Mouse (Mus musculus) MEL (cell line): ENCODE data around the gene Tubb3. TPM values are rescaled to one million over a fixed set of nuclear protein-coding genes. Genes with fewer than 3 reads are reported as not detected.

ENCODE experiments used
- DNase-seq: peaks from one replicate; pipeline ENCODE4 v3.0.0; 2011; ENCODE audit warnings: low read depth, low spot score
- H3K27ac ChIP-seq: 2 replicates; pipeline ENCODE4 v1.5.1; 2012; ENCODE audit warnings: low read depth, mild to moderate bottlenecking, control low read depth, low read length, moderate library complexity; ENCODE audit not compliant: control insufficient read depth
- H3K27me3 ChIP-seq, 2 experiments: fragments of 150-350 bp in 1 of 2; sonication (generic) in 1 of 2; 2 replicates each; pipeline ENCODE4 v1.6.1; 2012; ENCODE audit warnings: low read length in 2 of 2, mild to moderate bottlenecking in 2 of 2, improper control_type of control experiment in 1 of 2, moderate library complexity in 1 of 2; ENCODE audit not compliant: insufficient read depth in 2 of 2, control insufficient read depth in 1 of 2
- H3K36me3 ChIP-seq, 2 experiments: 2 replicates each; pipeline ENCODE4 v1.6.1; 2012 to 2014; ENCODE audit warnings: low read length in 2 of 2, improper control_type of control experiment in 1 of 2, inconsistent platforms in 1 of 2, mild to moderate bottlenecking in 1 of 2; ENCODE audit not compliant: insufficient read depth in 2 of 2, control insufficient read depth in 1 of 2
- H3K4me1 ChIP-seq, 2 experiments: fragments of 150-350 bp in 1 of 2; sonication (generic) in 1 of 2; 2 replicates each; pipeline ENCODE4 v1.6.1; 2012; ENCODE audit warnings: low read length in 2 of 2, improper control_type of control experiment in 1 of 2, mild to moderate bottlenecking in 1 of 2; ENCODE audit not compliant: insufficient read depth in 2 of 2, control insufficient read depth in 1 of 2
- H3K4me3 ChIP-seq, 2 experiments: fragments of 150-350 bp in 1 of 2; sonication (generic) in 1 of 2; 2 replicates each; pipeline ENCODE4 v1.5.1; 2012; ENCODE audit warnings: low read depth in 2 of 2, low read length in 2 of 2, mild to moderate bottlenecking in 2 of 2, moderate library complexity in 2 of 2, control low read depth in 1 of 2, improper control_type of control experiment in 1 of 2; ENCODE audit not compliant: control insufficient read depth in 1 of 2, insufficient read depth in 1 of 2
- H3K79me2 ChIP-seq: 2 replicates; pipeline ENCODE4 v1.6.1; 2012; ENCODE audit warnings: mild to moderate bottlenecking, low read length, moderate library complexity; ENCODE audit not compliant: control insufficient read depth, poor library complexity, insufficient read depth
- H3K9ac ChIP-seq: 2 replicates; pipeline ENCODE4 v1.6.1; 2012; ENCODE audit warnings: low read depth, mild to moderate bottlenecking, control low read depth, low read length, moderate library complexity; ENCODE audit not compliant: control insufficient read depth, poor library complexity, severe bottlenecking
- H3K9me3 ChIP-seq: fragments of 150-350 bp; sonication (generic); replicated peaks from 2 replicates; pipeline ENCODE4 v1.6.1; 2012; ENCODE audit warnings: mild to moderate bottlenecking, low read length, improper control_type of control experiment, moderate library complexity; ENCODE audit not compliant: insufficient read depth
- ETS1 ChIP-seq: IDR thresholded peaks from 2 replicates; pipeline ENCODE4 v1.6.1; 2012; ENCODE audit warnings: low read depth, mild to moderate bottlenecking, inconsistent platforms, low read length, improper control_type of control experiment, moderate library complexity
- MAFK ChIP-seq: IDR thresholded peaks from 2 replicates; pipeline ENCODE4 v1.6.1; 2011; ENCODE audit warnings: low read depth, mild to moderate bottlenecking, low read length, improper control_type of control experiment, borderline replicate concordance
- SIN3A ChIP-seq: IDR thresholded peaks from 2 replicates; pipeline ENCODE4 v1.6.1; 2012; ENCODE audit warnings: low read length, improper control_type of control experiment, inconsistent platforms
- ZC3H11A ChIP-seq: IDR thresholded peaks from 2 replicates; pipeline ENCODE4 v1.6.1; 2012; ENCODE audit warnings: low read depth, mild to moderate bottlenecking, inconsistent platforms, low read length, improper control_type of control experiment
- polyA plus RNA-seq, 2 experiments: library from polyadenylated mRNA; stranded (reverse) in 1 of 2; unstranded in 1 of 2; fragments of >175 nt in 1 of 2; fragments of >200 nt in 1 of 2; gene quantifications; 2 replicates each; pipeline versions ENCODE4 v1.2.1 to v1.2.4; 2012; ENCODE audit warnings: low replicate concordance in 2 of 2, low read depth in 1 of 2; ENCODE audit not compliant: insufficient read length in 2 of 2, insufficient read depth in 1 of 2, missing spikeins in 1 of 2
- total RNA-seq: library from RNA; depleted of rRNA; stranded (reverse); fragments of 300-350 nt; gene quantifications from 2 replicates; pipeline ENCODE4 v1.2.3, GENCODE M21; 2012; rRNA removed

Gene Tubb3
- total and polyA plus RNA-seq, 3 experiments: 0.69 to 1.4 TPM; not detected in 1

DNA sequence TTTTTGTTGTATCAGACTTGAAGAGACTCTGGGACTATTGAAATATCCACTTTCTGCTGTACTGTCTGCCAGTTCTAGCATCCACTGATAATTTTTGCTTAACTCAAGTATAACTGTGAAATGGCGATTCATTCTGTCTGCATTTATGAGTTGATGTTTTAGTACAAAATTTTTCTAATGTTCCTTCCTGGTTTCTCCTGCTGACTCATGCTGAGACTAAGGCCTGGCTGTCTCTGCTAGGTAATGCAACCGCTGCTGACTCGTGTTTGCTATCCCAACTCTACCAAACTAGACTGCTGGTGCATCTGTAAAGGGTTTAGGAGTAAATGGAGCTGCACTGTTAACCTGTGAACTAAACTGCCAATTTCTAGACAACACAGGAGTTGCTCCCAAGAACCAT is 56.3 kb downstream of the Tubb3 start:
- H3K4me1 ChIP-seq: no peaks in the 10 kb centered on the region
- 0 out of 2 replicates have a peak, but pooled peaks have one; percentile 22 for TF ChIP-seq ETS1
- peak; percentile 45; the same call in 1 of the 2 replicates for TF ChIP-seq SIN3A
- TF ChIP-seq ZC3H11A: no peak
- TF ChIP-seq MAFK: 0 out of 2 replicates have a peak, but pooled peaks have one; percentile 23
- H3K36me3 ChIP-seq: peaks cover 0 to 4% of the 10 kb centered on the region in 2 experiments; a peak in 2 of 4 replicates
- H3K27ac ChIP-seq: peak overlapping the region; percentile 64; the same call in 1 of the 2 replicates
- H3K9me3 ChIP-seq: no peaks in the 10 kb centered on the region
- peak overlapping the region in 1 of 2 experiments; percentile 8; a peak in 1 of 4 replicates for H3K4me3 ChIP-seq
- H3K9ac ChIP-seq: peak overlapping the region; percentile 55
- H3K27me3 ChIP-seq: no peaks in the 10 kb centered on the region
- DNase-seq: peak; percentile 76
- no peaks in the 10 kb centered on the region for H3K79me2 ChIP-seq

Other genes starting within 250 kb of the Tubb3 start
- gene Dpep1, start 225.2 kb upstream of the Tubb3 start, total RNA-seq: not detected in 2 replicates
- not detected for gene Dpep1, start 225.2 kb upstream of the Tubb3 start, polyA plus RNA-seq
- gene Chmp1a, start 198.7 kb upstream of the Tubb3 start, total RNA-seq: 68.6 and 80.5 TPM in 2 replicates
- gene Chmp1a, start 198.7 kb upstream of the Tubb3 start, polyA plus RNA-seq: 10 to 100 TPM in 1 of 2 experiments, not detected in 1; 85.7 TPM
- gene Spata33, start 198.6 kb upstream of the Tubb3 start, total RNA-seq: 0.98 and 1.2 TPM in 2 replicates
- 1 to 10 TPM in 1 of 2 experiments, not detected in 1; 1.4 TPM for gene Spata33, start 198.6 kb upstream of the Tubb3 start, polyA plus RNA-seq
- gene Cdk10, start 186.6 kb upstream of the Tubb3 start, total RNA-seq: 23.2 and 28.0 TPM in 2 replicates
- gene Cdk10, start 186.6 kb upstream of the Tubb3 start, polyA plus RNA-seq: 10 to 100 TPM in 1 of 2 experiments, not detected in 1; 43.8 TPM
- 1.2 and 1.9 TPM in 2 replicates for gene Spata2l, start 175.2 kb upstream of the Tubb3 start, total RNA-seq
- 1 to 10 TPM in 1 of 2 experiments, not detected in 1; 3.1 TPM for gene Spata2l, start 175.2 kb upstream of the Tubb3 start, polyA plus RNA-seq
- gene Zfp276, start 157.2 kb upstream of the Tubb3 start, total RNA-seq: 11.8 and 16.0 TPM in 2 replicates
- gene Zfp276, start 157.2 kb upstream of the Tubb3 start, polyA plus RNA-seq: 10 to 100 TPM in 1 of 2 experiments, not detected in 1; 19.2 TPM
- 3.0 and 4.4 TPM in 2 replicates for gene Vps9d1, start 157.1 kb upstream of the Tubb3 start, total RNA-seq
- 10 to 100 TPM in 1 of 2 experiments, not detected in 1; 12.2 TPM for gene Vps9d1, start 157.1 kb upstream of the Tubb3 start, polyA plus RNA-seq
- gene Fanca, start 92.8 kb upstream of the Tubb3 start, total RNA-seq: 22.9 and 32.2 TPM in 2 replicates
- gene Fanca, start 92.8 kb upstream of the Tubb3 start, polyA plus RNA-seq: 10 to 100 TPM in 1 of 2 experiments, not detected in 1; 75.9 TPM
- 1.1 and 2.8 TPM in 2 replicates for gene Spire2, start 78.7 kb upstream of the Tubb3 start, total RNA-seq
- 1 to 10 TPM in 1 of 2 experiments, not detected in 1; 5.4 TPM for gene Spire2, start 78.7 kb upstream of the Tubb3 start, polyA plus RNA-seq
- gene Tcf25, start 37.7 kb upstream of the Tubb3 start, total RNA-seq: 107 TPM in 2 replicates
- 100 to 1,000 TPM in 1 of 2 experiments, not detected in 1; 327 TPM for gene Tcf25, start 37.7 kb upstream of the Tubb3 start, polyA plus RNA-seq
- gene Mc1r, start 4.3 kb upstream of the Tubb3 start, total RNA-seq: 0.31 and 0.36 TPM in 2 replicates
- gene Mc1r, start 4.3 kb upstream of the Tubb3 start, polyA plus RNA-seq: under 1 TPM in 1 of 2 experiments, not detected in 1; 0.45 TPM
- 23.8 and 26.0 TPM in 2 replicates for gene Def8, start 12.1 kb downstream of the Tubb3 start, total RNA-seq
- gene Def8, start 12.1 kb downstream of the Tubb3 start, polyA plus RNA-seq: 10 to 100 TPM in 1 of 2 experiments, not detected in 1; 34.0 TPM
- gene Afg3l1, start 66.5 kb downstream of the Tubb3 start, total RNA-seq: 27.5 and 31.0 TPM in 2 replicates
- gene Afg3l1, start 66.5 kb downstream of the Tubb3 start, polyA plus RNA-seq: 10 to 100 TPM in 1 of 2 experiments, not detected in 1; 68.4 TPM
- gene Dbndd1, start 104.0 kb downstream of the Tubb3 start, total RNA-seq: 0.29 and 0.73 TPM in 2 replicates
- 1 to 10 TPM in 1 of 2 experiments, not detected in 1; 4.2 TPM for gene Dbndd1, start 104.0 kb downstream of the Tubb3 start, polyA plus RNA-seq
- 12.5 and 14.4 TPM in 2 replicates for gene Gas8, start 107.4 kb downstream of the Tubb3 start, total RNA-seq
- gene Gas8, start 107.4 kb downstream of the Tubb3 start, polyA plus RNA-seq: 100 to 1,000 TPM in 1 of 2 experiments, 10 to 100 TPM in 1; 20.8 to 179 TPM
- not detected in 2 replicates for gene Rhou, start 242.5 kb downstream of the Tubb3 start, total RNA-seq
- gene Rhou, start 242.5 kb downstream of the Tubb3 start, polyA plus RNA-seq: not detected